Mouse (Mus musculus) adrenal gland, postnatal 0 days (tissue): Measurements from ENCODE around the gene Syce2. TPM values are rescaled to one million over a fixed set of nuclear protein-coding genes. Genes with fewer than 3 reads are reported as not detected.

Experiments
- microRNA-seq: library from miRNA; unstranded; fragments of <30 nt; microRNA quantifications from one replicate; pipeline ENCODE4, GENCODE M21; 2016; ENCODE audit warnings: borderline replicate concordance; ENCODE audit not compliant: insufficient number of aligned reads
- polyA plus RNA-seq: library from polyadenylated mRNA; unstranded; fragments of >200 nt; fragmentation: Nextera tagmentation; extraction: Ambion mirVana; gene quantifications from 2 replicates; pipeline ENCODE4 v1.2.1, GENCODE M21; 2015

Syce2 gene
- polyA plus RNA-seq, result 52.9 and 54.5 TPM in 2 replicates

GRCm38 (mm10) chr8:84871376-84872308 is at the start of gene Syce2:
Syce2 (plus strand) TSS chr8:84872111.

GRCm38 (mm10) chr8:84822723-84823122 is 49.2 kb upstream of the Syce2 start, which contains the start of gene Dand5:
Dand5 (minus strand) TSS chr8:84822823.

GRCm38 (mm10) chr8:84831490-84831889 is 40.4 kb upstream of the Syce2 start, which contains the start of gene Gadd45gip1:
Gadd45gip1 (plus strand) TSS chr8:84831522.

GRCm38 (mm10) chr8:84840248-84840999 is 31.5 kb upstream of the Syce2 start, which contains the start of gene Rad23a:
Rad23a (minus strand) TSS chr8:84840665.

GRCm38 (mm10) chr8:84846722-84847572 is 25.0 kb upstream of the Syce2 start, which contains the start of gene Calr:
Calr (minus strand) TSS chr8:84846934.

DNA sequence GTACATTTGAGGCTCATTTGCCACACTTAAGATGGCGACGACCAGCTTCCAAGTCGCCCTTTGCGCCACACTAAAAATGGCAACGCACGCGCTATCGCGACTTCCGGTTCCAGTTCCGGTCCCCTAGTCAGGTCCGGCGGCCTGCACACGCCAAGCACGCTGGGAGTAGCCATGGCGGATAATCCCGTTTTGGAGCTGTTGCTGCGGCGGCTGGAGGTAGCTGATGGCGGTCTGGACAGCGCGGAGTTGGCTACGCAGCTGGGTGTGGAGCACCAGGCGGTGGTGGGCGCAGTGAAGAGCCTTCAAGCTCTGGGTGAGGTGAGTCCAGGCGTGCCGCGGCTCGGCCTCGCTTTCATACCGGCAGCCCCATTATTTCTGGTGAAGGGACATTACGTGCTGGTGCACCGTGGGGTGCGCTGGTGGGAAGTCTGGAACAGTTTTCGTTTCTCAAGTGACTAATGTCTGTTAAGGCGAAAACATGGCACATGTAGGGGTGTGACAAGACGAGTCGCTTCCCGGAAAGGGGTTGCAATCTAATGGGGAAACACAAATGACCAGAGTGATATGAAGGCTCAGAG is 15.0 kb upstream of the Syce2 start, which contains the start of gene Farsa:
Gene Farsa, plus strand, starts transcription at position 126 of the 578 bp plus-strand sequence.

DNA sequence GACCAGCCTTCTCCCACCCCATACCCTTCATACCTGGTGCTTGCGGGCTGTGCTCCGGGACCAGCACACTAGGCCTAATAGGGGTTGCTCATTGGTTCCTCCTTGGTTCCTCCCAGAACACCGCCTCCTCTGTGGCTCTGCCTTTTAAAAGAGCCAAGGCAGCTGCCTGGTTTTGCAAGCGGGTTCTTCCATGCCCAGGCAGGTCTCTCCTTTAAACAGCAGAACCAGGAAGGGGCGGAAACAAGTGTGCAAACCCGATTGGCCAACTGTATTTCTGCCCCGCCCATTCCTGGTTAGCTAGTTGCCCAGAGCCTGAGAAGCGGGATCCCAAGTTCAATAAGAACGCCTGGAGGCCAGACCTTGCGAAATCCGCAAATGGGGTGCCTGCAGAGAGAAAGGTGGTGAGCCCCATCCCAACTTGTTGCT is 21.8 kb downstream of the Syce2 start, which contains the start of gene Gcdh:
Gene Gcdh, minus strand, starts transcription at position 213 of the 426 bp plus-strand sequence.

GRCm38 (mm10) chr8:84901752-84902151 is 29.8 kb downstream of the Syce2 start, which contains the start of gene Klf1:
Klf1 (plus strand) TSS chr8:84901928.

GRCm38 (mm10) chr8:84908421-84909161 is 36.7 kb downstream of the Syce2 start, which contains the start of gene Dnase2a:
Dnase2a (plus strand) TSS chr8:84908560.

DNA sequence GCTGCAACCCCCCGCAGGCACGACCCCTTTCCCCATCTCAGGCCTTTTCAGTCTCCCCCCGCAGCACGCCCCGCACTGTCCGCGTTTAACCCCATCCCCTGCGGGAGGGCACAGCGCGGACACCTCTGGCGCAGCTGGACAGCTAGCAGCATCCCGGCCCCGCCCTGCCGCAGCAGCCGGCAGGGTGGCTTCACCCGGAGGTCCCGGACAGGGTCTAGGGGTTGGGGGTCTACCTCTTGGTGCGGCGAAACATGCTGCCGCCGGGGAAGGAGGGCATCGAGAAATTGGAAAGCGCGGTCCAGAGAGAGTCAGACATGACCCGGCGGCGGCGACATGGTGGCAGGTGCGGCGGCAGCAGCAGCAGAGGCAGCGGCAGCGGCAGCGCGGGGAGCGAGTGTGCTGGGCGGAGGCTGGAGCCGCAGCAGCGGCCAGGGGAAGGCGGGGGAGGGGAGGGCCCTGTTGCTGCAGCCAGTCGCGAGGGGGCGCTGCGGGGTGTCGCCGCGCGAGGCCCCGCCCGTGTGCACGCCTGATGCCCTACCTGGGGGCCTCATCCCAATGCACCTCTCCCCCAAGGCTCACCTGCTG is 65.1 kb downstream of the Syce2 start, which contains the start of gene Mast1:
Gene Mast1, minus strand, starts transcription at position 398 of the 585 bp plus-strand sequence.

Small RNAs within 50 kb of the gene (microRNA-seq; reads per million reads assigned to microRNA genes)
- gene Gm24197 (not detected), gene Mir7069 (2.8 reads per million)

Other genes starting within 250 kb of the Syce2 start
- gene Ier2, start 209.3 kb upstream of the Syce2 start, polyA plus RNA-seq, result 56.1 and 58.9 TPM in 2 replicates
- gene Trmt1, start 185.8 kb upstream of the Syce2 start, polyA plus RNA-seq, result 45.7 and 56.8 TPM in 2 replicates
- 6.6 and 9.1 TPM in 2 replicates for gene Nacc1, start 184.2 kb upstream of the Syce2 start, polyA plus RNA-seq
- gene Lyl1, start 170.7 kb upstream of the Syce2 start, polyA plus RNA-seq, result 5.0 and 7.0 TPM in 2 replicates
- 1.7 and 3.0 TPM in 2 replicates for gene G430095P16Rik, start 149.1 kb upstream of the Syce2 start, polyA plus RNA-seq
- gene Nfix, start 71.8 kb upstream of the Syce2 start, polyA plus RNA-seq, result 22.8 and 26.3 TPM in 2 replicates
- 6.6 and 9.9 TPM in 2 replicates for gene Dand5, start 49.3 kb upstream of the Syce2 start, polyA plus RNA-seq
- gene Gadd45gip1, start 40.6 kb upstream of the Syce2 start, polyA plus RNA-seq, result 74.9 and 88.3 TPM in 2 replicates
- gene Rad23a, start 31.4 kb upstream of the Syce2 start, polyA plus RNA-seq, result 80.9 and 112 TPM in 2 replicates
- gene Calr, start 25.2 kb upstream of the Syce2 start, polyA plus RNA-seq, result 326 and 438 TPM in 2 replicates
- gene Farsa, start 15.1 kb upstream of the Syce2 start, polyA plus RNA-seq, result 34.4 and 47.4 TPM in 2 replicates
- gene Gcdh, start 21.8 kb downstream of the Syce2 start, polyA plus RNA-seq, result 29.7 and 48.4 TPM in 2 replicates
- gene Klf1, start 29.8 kb downstream of the Syce2 start, polyA plus RNA-seq, result 9.0 and 20.1 TPM in 2 replicates
- gene Dnase2a, start 36.4 kb downstream of the Syce2 start, polyA plus RNA-seq, result 10.5 and 16.2 TPM in 2 replicates
- gene Mast1, start 65.2 kb downstream of the Syce2 start, polyA plus RNA-seq, result 3.6 and 11.0 TPM in 2 replicates
- gene Rtbdn, start 74.9 kb downstream of the Syce2 start, polyA plus RNA-seq, result 0.12 and 0.61 TPM in 2 replicates
- 0.81 TPM in 1 of 2 replicates, not detected in the other for gene Gm49661, start 97.3 kb downstream of the Syce2 start, polyA plus RNA-seq
- 788 and 1,010 TPM in 2 replicates for gene Prdx2, start 97.5 kb downstream of the Syce2 start, polyA plus RNA-seq
- 136 and 227 TPM in 2 replicates for gene Rnaseh2a, start 97.7 kb downstream of the Syce2 start, polyA plus RNA-seq
- 25.6 and 40.6 TPM in 2 replicates for gene Junb, start 106.6 kb downstream of the Syce2 start, polyA plus RNA-seq
- gene Hook2, start 118.5 kb downstream of the Syce2 start, polyA plus RNA-seq, result 8.6 and 12.6 TPM in 2 replicates
- not detected in 2 replicates for gene Best2, start 142.4 kb downstream of the Syce2 start, polyA plus RNA-seq
- gene Asna1, start 153.2 kb downstream of the Syce2 start, polyA plus RNA-seq, result 101 and 111 TPM in 2 replicates
- 114 and 124 TPM in 2 replicates for gene Trir, start 154.7 kb downstream of the Syce2 start, polyA plus RNA-seq
- 15.4 and 16.3 TPM in 2 replicates for gene Tnpo2, start 164.8 kb downstream of the Syce2 start, polyA plus RNA-seq
- gene Fbxw9, start 187.9 kb downstream of the Syce2 start, polyA plus RNA-seq, result 33.5 and 34.5 TPM in 2 replicates
- not detected in 2 replicates for gene Gm5741, start 195.9 kb downstream of the Syce2 start, polyA plus RNA-seq
- 54.9 and 58.6 TPM in 2 replicates for gene Dhps, start 199.6 kb downstream of the Syce2 start, polyA plus RNA-seq
- 109 and 143 TPM in 2 replicates for gene Wdr83os, start 208.6 kb downstream of the Syce2 start, polyA plus RNA-seq
- gene Wdr83, start 209.2 kb downstream of the Syce2 start, polyA plus RNA-seq, result 23.8 and 33.0 TPM in 2 replicates
- 30.0 and 40.0 TPM in 2 replicates for gene Man2b1, start 211.2 kb downstream of the Syce2 start, polyA plus RNA-seq